Mouse (Mus musculus): Measurements from ENCODE around the gene Ankrd2.

Gene Ankrd2

DNA sequence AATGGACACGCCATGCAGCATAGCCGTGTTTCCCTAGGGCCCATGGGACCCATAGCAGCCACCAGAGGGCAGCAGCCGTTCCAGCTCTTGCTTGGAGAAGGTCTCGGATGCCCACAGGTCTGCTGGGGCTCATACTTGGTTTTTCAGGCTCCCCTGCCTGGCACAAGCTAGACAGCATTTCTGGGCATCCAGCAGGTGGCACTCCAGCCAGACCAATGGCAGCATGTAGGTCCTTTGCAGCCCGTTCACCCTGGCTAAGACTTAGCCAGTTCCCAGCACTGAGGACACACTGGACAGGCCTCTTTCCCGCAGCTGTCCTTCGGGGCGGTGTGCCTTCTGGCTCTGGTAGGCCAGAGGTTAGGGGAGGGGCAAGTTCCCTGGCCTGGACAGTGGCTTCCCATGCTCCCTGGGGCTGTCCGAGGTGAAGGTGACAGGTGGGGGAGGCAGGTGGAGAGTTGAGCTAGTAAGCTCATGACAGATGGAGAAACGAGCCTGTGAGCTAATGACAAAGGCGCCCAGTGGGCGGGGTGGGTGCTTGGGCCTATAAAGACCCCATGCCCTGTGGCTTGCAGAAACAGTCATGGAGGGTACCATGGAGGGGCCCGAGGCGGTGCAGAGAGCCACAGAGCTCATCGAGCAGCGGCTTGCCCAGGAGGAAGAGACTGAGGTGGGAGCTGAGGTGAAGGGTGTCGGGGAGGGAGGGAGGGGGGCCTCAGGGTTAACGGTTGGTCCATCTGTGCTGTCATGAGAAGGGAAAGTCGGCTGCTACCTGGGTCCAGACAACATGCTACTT is at the start of gene Ankrd2:
TSS of gene Ankrd2 (plus strand) at position 545 of the 793 bp plus-strand sequence.
- in situ Hi-C loops (cut with MboI, MseI) = no loop called here

DNA sequence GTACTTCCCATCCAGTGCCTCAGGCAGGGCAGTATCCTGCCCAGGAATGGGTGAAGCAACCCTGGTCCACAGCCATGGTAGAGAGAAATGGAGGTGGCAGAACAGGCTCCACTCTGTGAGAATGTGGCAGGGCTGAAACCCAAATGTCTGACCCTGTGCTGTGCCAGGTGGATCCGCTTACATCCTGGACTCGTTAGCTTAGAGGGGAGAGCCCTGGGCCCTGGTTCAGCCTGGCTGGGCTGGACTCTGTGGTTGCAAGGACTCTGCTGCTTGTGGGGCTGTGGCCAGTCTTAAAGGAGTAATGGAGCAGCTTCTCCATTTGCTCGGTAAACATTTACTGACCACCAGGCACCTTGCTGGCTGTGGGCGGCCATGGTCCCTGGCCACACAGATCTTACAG is 48.6 kb upstream of the Ankrd2 start:
- in situ Hi-C loops (cut with MboI, MseI) = no loop called here

DNA sequence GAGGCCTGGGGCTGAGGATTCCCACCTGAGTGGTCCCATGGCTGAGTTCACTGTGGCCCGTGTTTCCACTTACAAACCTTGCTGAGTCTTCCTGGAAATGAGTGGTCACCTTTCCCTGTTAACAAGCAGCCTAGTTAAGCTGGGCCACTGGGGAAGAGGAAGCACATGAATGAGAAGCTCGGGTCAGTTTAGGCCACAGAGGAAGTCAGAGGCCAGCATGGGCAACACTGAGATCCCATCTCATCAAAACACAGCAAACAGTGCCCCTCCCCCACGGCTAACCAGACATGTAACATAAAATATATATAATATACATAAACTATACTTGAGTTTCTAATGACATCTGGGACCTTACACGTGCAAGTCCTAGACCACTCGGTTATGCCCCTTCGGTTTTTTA is 46.0 kb upstream of the Ankrd2 start:
- in situ Hi-C loops (cut with MboI, MseI) = no loop called here

DNA sequence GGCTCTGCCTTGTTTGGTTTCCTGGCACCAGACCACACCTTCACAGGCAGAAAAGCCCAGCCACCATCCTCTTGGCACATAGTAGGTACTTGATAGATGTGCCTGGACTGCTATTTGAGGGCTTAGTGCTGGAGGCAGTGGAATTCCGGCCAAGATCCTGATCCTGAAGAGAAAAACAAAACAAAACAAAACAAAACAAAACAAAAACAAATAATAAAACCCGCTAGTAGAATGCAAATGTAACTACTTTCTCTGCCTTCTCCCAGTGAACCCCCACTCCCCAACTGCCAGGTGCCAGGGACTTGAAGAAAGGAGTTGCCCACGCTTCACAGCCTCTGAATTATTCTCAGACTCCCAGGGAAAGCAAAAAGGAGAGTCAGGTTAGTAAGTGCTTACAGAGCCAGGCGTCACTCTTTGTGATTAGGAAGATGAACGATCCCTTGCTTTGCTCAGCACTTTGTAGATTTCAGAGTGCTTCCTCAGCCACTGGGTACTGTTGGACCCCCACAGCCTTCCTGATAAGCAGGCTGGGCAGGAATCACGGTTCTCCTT is 43.8 kb upstream of the Ankrd2 start:
- in situ Hi-C loops (cut with MboI, MseI) = no loop called here

DNA sequence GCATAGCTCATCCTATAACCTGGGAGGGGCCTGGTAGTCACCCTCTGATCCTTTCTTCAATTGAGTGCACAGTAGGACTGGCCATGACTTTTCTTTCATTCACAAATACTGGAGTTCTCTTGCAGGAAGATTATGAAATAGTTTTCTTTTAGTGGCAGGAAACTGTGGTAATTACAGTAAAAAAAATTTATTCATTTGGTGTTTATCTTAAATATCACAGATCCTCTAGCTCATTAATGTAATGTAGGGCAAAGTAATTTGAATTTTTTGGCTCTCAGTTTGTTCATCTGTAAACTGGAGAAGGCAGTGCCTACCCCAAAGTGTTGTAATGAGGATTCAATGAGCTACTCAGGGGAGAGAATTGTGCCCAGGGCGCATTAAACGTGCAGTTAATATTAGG is 42.8 kb upstream of the Ankrd2 start:
- in situ Hi-C loops (cut with MboI, MseI) = no loop called here

GRCm38 (mm10) chr19:41993484-41993883 is 42.3 kb upstream of the Ankrd2 start:
- in situ Hi-C loops (cut with MboI, MseI) = no loop called here

DNA sequence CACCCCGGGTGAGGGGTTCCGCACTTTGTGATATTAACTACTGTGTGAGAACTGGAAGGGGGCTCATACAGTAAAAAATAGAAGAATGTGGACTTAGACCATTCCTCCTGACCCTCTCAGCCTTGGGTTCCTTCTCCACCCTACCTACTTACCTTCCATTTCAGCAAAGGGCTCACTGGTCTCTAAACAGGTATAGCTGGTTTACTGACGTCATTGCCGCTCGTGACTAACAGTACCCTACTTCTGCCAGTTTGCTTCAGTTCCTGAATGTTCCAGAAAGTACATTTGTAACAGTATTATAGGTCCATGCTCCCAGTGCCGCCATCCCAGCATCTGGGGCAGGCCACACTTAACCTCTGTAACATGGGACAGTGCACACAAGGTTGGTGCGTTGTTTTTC is 41.8 kb upstream of the Ankrd2 start:
- in situ Hi-C loops (cut with MboI, MseI) = no loop called here

- in situ Hi-C loops (cut with MboI, MseI) = no loop called here
Observed at GRCm38 (mm10) chr19:41995483-41995882, 40.3 kb upstream of the Ankrd2 start.

- in situ Hi-C loops (cut with MboI, MseI) = no loop called here
Observed at GRCm38 (mm10) chr19:41997090-41997489, 38.7 kb upstream of the Ankrd2 start.

DNA sequence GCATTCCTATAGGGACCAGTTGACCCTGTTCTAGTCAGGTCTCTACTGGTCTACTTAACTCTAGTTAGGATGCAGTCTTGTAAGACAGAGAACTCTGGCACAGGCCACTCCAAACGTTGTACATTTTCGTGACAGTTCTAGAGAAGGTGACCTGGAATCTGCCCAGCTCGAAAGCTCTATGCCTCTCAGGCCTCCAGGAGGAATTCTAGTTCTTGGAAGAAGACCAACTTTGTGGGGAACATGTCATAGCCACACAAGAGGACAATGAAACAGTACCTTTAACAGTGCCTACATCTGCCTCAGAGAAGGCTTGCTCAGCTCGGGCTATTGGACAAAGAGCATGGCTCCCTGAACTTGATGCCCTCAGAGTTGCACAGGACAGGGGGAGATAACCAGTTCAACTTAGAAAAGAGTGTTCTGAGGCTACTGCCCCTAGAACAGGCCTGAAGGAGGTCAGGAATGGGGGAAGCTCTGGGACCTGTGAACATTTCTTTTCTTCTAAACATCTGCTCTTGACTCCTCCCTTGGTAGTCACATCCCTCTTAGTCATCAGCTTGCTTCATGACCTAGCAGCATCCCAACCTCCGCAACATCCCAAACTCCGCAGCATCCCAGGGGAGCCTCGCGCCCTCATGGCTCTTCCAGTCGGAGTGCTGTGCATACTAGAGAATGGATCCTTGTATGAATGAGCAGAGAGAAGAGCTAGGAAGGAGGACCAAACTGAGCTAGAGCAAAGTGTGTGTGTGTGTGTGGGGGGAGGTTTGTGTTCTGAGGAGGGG is 36.8 kb upstream of the Ankrd2 start:
- in situ Hi-C loops (cut with MboI, MseI) = no loop called here

- in situ Hi-C loops (cut with MboI, MseI) = no loop called here
Observed at GRCm38 (mm10) chr19:41999688-42000283, 36.0 kb upstream of the Ankrd2 start.

DNA sequence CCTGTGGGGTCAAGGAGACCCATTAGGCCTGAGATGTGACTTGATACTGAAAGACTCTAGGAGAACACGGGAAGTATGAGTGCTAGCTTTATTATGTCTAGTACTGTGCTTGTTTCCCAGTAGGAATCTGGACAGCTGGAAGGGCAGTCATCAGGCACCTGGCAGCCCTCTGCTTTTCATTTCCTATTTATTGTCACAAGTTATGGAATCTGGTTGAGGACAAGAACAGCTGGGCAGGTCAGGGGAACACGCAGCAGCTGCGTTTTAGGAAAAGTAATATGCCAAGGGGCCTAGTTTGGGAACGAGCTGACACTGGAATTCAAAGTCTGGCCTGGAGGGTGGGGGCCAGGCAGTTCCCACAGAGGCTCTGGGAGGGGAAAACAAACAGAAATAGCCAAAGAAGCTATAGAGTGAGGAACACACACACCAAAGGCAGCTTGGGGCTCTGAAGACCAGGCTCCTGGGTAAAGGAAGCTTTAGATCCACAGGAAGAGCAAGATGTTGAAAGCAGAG is 35.3 kb upstream of the Ankrd2 start:
- in situ Hi-C loops (cut with MboI, MseI) = no loop called here

- in situ Hi-C loops (cut with MboI, MseI) = no loop called here
Observed at GRCm38 (mm10) chr19:42001253-42001980, 34.4 kb upstream of the Ankrd2 start.

DNA sequence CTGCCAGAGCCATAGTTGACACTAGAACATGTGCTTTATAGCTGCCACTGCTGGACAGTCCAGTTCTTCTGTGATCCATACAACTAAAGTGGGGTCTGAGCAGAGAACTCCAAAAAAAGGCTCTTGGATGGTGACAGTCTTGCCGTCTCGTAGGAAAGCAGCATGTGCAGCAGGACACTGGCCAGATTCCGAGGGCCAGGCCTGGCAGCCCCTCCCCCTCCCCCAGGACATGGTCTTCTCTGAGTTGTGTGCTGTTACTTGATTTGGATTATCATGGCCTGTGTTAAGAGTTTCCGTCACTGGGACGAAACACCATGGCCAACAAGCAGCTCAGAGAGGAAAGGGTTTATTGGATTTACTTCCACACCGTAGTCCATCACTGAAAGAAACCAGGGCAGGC is 31.5 kb upstream of the Ankrd2 start:
- in situ Hi-C loops (cut with MboI, MseI) = no loop called here

DNA sequence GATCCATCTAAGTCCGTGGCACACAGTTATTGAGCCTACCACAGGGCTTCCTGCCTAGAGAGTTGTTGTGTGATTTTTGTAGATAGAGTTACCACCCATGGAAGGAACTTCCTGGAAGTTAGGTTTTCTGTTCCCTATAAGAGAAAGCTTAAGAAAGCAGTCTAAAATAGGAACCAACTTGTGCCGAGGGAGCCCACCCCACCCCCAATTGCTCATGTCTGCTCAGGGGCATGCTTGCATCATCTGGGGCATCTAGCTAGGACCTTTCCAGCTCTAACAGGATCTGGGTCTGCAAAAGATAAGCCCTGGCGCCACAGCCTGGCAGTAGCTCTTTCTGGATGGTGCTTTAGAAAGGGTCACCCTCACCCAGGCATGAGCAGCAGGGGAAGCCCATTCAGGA is 30.2 kb upstream of the Ankrd2 start:
- in situ Hi-C loops (cut with MboI, MseI) = no loop called here

GRCm38 (mm10) chr19:42006568-42006967 is 29.2 kb upstream of the Ankrd2 start:
- in situ Hi-C loops (cut with MboI, MseI) = no loop called here

GRCm38 (mm10) chr19:42008586-42008985 is 27.2 kb upstream of the Ankrd2 start:
- in situ Hi-C loops (cut with MboI, MseI) = no loop called here

DNA sequence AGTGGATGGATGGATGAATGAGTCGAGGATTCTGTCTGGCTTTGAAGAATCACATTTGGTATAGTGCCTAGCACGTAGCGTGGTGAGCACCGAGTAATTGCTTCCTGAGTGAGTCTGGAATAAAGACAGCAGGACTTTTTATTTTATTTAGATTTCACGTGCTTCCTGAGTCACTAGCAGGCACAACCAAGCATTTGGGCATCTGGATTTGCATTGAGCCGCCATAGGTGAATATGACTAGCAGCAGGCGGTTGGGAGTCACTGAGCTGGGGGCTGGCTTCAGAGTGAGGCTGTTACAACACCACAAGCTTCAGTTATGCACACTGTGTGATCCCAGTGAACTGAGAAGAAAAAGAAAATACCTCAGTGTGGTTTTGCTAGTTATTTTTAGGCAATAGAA is 26.7 kb upstream of the Ankrd2 start:
- in situ Hi-C loops (cut with MboI, MseI) = no loop called here

- in situ Hi-C loops (cut with MboI, MseI) = no loop called here
Observed at GRCm38 (mm10) chr19:42010436-42010835, 25.4 kb upstream of the Ankrd2 start.

DNA sequence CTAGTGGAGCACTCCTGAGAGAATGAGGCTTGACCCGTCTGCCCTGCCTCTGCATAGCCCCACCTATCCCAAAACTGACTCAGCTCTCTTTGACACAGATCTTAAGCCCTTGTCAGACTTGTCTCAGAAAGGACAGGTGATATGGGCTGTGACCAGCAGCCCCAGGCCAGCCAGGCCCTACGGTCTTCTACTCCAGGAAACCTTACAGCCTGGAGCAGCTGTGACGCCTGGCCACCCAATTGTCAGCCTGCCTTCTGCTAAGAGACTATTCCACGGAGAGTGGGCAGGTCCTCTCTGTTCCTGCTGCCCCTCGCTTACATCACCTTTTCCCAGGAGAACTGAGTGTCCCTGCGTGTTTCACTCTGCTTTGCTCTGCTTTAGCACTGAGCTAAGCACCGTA is 24.7 kb upstream of the Ankrd2 start:
- in situ Hi-C loops (cut with MboI, MseI) = no loop called here

GRCm38 (mm10) chr19:42014231-42014825 is 21.5 kb upstream of the Ankrd2 start:
- in situ Hi-C loops (cut with MboI, MseI) = no loop called here
